Mouse (Mus musculus): ENCODE results near the gene Arhgap42. TPM values are rescaled to one million over a fixed set of nuclear protein-coding genes. Genes with fewer than 3 reads are reported as not detected.

Arhgap42 gene
- 125 TPM for polyA plus RNA-seq (2014; fragmentation: Illumina TruSeq; extraction: RNeasy Lipid Tissue Mini Kit (QIAGEN cat#74804); ENCODE audit: low replicate concordance)

DNA sequence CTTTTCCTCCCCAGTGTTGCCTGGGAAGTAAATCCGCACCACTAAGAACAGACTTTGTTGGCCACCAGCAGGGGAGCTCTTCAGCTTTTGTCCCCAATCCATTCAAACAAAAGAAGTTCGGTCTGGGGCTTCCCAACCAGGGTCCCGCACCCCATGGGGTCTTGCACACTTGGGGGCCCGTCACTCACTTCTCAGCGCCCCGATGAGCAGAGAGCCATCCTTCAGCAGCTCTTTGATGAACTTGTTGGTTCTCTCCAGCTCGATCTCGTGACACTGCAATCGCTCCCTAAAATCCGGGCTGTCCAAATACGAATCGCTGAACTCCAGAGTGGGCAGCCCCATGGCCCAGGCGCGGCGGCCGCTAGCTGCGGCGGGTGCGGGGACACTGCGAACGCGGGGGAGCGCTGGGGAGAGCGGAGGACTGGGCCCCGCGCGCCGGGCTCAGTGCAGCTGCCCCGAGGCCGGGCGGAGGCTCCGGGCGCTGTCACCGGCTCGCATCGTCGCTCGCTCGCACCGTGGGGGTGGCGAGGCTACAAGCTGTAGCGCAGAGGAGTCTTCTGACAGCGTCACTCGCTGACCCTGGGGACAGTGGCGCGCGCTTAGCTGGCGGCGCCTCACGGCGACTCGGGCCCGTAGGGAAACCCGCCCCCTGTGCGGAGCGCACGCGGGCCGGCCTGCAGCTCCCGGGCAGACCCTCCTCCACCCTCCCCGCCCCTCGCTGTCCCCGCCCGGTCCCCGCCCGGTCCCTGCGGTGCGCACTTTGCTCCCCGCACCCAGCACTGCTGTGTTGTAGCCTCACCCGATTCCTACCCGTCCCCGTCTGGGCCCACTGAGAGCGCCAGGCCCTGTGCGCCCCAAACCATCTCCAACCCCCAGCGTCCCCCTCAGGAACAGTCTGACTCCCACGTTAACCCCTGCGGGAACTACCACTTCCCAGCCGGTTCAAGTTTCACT, at the start of gene Arhgap42:
Arhgap42 (minus strand) TSS at position 664 of the 954 bp plus-strand sequence.

DNA sequence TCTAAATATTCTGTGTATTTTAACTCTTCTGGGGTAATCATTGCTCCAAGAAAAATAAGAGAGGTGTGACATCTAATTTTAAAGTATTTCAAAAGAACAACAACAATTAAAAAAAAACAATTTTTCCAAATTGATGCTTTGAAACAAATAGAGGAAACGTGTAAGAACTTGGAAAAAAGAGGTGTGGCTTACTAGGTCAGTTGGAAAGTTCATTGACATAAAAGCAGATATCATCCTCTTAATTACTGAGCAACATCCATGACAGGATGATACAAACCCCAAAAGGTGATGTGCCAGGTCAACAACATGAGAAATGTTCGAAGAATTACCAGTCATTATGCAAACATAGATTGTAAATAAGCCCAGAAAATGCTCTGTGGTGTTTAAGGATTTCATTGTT, 267.4 kb downstream of the Arhgap42 start, which contains the start of gene Gm16485:
Gm16485 (plus strand) TSS at position 301 of the 400 bp plus-strand sequence.

Data from small intestine, adult 10 weeks (tissue).